7 mouse cellular contexts compared by ENCODE assay signal in genomic region chr9:58874354-58874753, GRCm38 (mm10). TPM values are rescaled to one million over a fixed set of nuclear protein-coding genes. Genes with fewer than 3 reads are reported as not detected.
"Had no signal": no experiment of that assay in that cellular context is flagged by ENCODE, and none has a peak within 500 bp of the region (broad histone marks: within the 10 kb centered on the region; RNA-seq: fewer than 3 reads in every experiment).

No protein-coding gene starts in this region.

- H3K4me1 ChIP-seq: midbrain, embryonic 12.5 days; midbrain, embryonic 15.5 days had no signal

- DNase-seq: thymus, adult 18-20 months had no signal

- H3K27me3 ChIP-seq: midbrain, embryonic 12.5 days; midbrain, embryonic 15.5 days had no signal

- H3K4me2 ChIP-seq: lung, embryonic 14.5 days; midbrain, embryonic 12.5 days; midbrain, embryonic 15.5 days had no signal

- H3K27ac ChIP-seq: liver, embryonic 14.5 days; midbrain, embryonic 12.5 days; midbrain, embryonic 15.5 days had no signal

- H3K9me3 ChIP-seq: midbrain, embryonic 12.5 days; midbrain, embryonic 15.5 days had no signal

- H3K4me3 ChIP-seq: midbrain, embryonic 12.5 days; midbrain, embryonic 15.5 days; myocyte had no signal

- H3K9ac ChIP-seq: liver, embryonic 14.5 days; lung, embryonic 14.5 days; midbrain, embryonic 12.5 days; midbrain, embryonic 15.5 days had no signal

RNA-seq across cellular contexts. Expression of gene Hcn4, which starts 51.1 kb away (rescaled TPM):
- polyA plus RNA-seq: liver, embryonic 16.5 days had no signal
